Mouse (Mus musculus) mesoderm, embryonic 11.5 days (tissue): ENCODE results near the gene Src.

Source experiments
- DNase-seq: peaks from one replicate; pipeline ENCODE4 v3.0.0-alpha.2; 2012; ENCODE audit warnings: low read depth, low spot score

The Src gene

DNA sequence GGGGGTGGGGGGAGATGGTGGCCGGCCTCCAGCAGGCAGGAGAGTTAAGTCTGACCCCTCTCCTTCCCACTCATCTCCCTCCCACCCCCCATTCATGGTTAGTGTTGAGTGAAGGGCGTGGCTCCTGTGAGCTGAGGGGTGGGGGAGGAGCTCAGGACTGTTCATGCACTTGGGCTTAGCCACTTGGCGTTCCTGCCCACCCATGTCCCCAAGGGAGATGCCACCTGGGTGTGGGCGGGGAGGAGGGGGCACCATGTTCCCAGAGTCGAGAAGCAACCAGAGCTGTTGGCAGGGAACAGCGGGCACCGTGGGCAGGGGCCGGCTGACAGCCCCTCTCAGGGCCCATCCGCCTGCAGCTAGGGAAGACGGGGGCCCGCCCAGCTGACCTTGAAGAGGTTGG is 18.3 kb downstream of the Src start:
- no peak for DNase-seq

DNA sequence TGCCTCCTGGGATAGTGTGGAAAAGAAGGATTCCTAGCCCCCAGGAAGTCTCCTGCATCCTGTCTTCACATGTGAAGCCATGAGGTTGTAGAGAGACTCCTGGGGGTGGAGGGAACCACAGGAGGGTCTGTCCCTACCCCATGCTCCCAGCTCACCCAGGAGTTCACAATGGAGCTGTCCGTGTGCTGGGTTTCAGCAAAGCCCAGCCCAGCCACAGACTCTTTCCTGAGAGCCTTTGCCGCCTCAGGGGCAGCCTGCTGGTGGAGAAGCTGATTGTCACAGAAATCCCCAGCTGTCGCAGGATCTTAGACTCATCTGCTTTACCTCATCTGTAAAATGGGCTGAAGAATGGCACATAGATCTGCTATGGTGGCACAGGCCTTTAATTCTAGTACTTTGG is 18.9 kb downstream of the Src start:
- no peak for DNase-seq

DNA sequence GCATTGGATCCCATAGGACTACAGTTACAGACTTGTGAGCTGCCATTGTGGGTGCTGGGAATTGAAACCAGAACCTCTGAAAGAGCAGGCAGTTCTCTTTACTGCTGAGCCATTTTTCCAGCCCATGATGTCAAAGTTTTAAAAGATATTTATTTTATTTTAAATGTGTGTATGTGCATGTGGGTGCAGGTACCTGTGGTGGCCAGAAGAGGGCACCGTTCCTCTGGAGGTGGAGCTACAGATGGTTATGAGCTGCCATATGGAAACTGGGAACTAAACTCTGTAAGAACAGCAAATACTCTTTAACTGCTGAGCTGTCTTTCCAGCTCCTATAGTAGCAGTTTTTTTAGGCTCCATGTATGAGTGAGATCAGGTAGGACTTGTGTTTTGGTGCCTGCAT is 23.1 kb downstream of the Src start:
- DNase-seq, result no peak

DNA sequence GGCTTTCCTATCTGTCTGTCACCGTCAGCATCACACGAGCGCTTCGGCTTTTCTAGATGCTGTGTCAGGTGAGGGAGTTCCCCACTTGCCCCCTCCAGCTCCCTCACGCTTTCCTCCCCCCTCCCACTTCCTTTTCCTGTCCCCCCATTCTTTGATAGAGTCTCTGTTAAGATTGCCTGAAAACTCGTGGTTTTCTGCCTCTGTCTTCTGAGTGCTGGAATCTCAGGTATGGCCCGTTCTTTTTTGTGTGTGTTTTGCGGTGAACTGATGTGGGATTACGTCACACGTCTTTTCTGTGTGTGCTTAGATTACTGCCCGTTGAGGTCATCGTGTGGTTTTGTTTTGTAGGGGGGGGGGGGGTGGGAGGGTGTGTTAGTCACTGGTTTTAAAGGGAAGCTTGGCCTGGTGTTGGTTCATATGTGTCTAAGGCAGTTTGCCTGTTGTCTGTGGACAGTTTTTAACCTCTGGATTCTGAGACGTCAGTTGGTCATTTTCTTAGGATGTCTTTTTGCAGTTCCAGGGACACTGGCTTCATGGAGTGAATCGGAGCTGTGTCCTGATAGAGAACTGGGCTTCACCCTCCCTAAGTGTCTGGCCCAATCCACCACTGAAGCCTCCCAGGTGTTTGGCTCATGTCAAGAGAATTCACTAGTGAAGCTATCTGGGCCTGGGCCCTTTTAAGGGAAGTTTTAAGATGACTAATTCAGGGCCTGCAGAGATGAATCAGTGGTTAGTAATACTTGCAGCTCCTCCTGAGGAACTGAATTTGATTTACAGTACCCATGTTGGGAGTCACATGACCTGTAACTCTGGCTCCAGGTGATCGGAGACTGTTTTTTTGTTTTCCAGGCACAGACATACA is 29.3 kb downstream of the Src start:
- no peak for DNase-seq

DNA sequence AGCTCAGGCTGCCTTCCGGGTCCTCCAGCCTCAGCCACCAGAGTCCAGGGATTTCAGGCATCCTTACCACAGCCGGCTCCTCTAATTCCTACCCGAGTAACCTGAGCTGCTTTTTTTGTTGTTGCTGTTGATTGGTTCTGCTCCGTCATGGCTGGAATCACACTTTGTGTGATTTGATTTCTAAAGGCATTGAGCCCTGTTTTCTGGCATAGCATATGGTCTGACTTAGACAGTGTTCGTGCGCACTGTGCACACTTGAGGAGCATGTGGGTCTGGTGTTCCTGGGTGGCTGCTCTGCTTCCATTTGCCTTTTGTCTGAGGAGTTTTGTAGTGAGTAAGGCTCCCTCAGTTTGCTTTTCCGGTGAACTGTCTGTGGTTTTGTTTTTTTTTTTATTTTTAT is 30.1 kb downstream of the Src start:
- DNase-seq, result no peak

DNA sequence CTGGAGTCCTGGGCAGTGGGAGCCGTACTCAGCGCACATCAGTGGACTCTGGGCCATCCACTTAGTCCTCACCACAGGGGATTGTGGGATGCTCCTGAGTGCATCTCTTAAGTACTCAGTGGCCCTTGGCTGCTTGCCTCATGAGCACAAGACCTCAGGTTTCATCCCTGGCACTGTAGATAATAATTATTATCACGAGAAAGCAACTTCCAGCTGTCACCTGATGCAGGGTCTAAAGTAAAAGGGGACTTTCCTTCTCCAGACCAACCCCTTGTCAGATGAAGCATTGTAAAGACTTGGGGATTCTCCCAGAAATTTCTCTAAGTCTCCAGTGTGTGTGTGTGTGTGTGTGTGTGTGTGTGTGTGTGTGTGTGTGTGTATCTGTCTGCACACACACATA is 32.7 kb downstream of the Src start:
- DNase-seq, result no peak

DNA sequence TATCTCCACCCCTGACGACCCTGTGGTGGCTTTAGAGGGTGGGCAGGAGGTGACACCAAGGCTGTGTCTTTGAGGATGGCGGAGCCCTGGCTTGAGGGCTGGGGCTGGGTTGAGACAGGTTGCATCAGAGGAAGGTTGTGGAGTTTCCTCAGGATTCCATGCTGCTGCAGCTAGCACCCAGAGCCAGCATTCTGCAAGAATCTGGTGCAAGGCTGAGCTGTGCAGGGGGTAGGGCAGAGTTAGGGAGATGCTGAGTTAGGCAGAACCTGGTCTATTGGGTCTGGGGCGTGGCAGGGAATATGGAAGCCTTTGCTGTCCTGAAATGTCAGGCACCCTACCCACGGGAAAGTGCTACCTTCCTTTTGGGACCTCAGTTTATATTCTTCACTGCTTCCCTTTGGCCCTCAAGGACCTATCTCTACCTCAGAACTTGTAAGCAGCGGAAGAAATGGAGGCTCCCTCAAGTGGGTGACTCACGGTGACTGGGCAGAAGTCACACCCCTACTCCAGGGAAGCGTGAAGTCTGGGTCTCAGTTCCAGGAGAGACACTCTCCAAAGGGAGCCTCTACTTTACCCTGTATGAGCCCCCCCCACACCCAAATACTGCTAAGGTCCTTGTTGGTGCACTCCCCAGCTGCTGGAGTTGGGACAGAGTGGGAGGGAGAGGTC is 33.3 kb downstream of the Src start:
- DNase-seq, result no peak

DNA sequence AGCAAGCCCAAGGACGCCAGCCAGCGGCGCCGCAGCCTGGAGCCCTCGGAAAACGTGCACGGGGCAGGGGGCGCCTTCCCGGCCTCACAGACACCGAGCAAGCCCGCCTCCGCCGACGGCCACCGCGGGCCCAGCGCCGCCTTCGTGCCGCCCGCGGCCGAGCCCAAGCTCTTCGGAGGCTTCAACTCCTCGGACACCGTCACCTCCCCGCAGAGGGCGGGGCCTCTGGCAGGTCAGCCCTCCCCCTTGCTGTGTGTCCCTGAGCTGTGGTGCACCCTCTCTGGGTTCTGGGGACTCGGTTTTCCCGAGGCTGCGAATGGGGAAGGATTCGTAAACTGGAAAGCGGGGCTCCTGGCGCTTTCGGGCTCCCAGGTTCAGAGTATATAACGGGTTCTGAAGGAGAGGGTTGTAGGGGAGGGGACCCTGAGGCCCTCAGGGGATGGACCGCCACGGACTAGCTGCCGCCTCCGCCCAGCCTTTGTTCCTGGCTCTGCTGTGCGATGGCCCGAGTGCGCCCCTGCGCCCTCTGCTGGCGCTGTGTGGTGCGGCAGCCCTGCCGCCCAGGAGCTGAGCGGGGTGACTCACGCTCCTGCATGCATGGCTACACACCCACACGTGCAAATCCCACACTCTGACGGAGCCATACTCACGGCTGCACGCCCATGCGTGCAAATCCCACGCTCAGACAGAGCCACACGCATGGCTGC is 39.0 kb downstream of the Src start:
- peak; percentile 96 for DNase-seq

DNA sequence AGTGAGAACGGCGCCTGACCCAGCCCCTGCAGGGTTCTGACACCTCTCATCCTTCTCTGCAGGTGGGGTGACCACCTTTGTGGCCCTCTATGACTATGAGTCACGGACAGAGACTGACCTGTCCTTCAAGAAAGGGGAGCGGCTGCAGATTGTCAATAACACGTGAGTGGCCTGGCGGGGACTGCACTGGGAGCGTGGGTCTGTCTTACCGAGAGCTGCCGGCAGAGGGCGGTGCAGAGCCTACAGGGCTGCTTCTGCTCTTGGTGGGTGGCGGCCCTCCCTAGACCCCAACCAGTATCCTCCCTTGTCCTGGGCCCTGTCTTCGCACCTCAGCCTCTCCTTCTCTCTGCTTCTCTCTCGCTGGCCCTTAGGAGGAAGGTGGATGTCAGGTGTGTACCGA is 40.2 kb downstream of the Src start:
- DNase-seq, result peak; percentile 85

DNA sequence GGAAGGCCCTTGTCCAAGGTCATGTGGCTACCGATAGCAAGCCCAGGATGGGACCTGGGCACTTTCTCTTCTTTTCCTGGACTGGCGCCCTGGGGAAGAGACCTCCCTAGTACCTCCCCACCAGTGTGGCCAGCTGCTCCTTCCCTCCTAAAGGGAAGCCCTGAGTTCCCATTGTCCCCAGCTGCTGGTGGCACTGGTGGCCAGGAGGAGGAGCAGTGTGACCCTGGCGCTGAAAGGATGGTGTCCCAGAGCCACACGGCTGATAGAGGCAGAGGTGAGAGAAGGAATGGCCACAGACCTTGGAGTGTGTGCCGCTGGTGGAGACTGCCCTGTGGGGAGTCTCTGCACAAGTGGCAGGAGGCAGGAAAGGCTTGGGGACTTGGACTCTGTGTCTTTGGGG is 41.5 kb downstream of the Src start:
- no peak for DNase-seq

DNA sequence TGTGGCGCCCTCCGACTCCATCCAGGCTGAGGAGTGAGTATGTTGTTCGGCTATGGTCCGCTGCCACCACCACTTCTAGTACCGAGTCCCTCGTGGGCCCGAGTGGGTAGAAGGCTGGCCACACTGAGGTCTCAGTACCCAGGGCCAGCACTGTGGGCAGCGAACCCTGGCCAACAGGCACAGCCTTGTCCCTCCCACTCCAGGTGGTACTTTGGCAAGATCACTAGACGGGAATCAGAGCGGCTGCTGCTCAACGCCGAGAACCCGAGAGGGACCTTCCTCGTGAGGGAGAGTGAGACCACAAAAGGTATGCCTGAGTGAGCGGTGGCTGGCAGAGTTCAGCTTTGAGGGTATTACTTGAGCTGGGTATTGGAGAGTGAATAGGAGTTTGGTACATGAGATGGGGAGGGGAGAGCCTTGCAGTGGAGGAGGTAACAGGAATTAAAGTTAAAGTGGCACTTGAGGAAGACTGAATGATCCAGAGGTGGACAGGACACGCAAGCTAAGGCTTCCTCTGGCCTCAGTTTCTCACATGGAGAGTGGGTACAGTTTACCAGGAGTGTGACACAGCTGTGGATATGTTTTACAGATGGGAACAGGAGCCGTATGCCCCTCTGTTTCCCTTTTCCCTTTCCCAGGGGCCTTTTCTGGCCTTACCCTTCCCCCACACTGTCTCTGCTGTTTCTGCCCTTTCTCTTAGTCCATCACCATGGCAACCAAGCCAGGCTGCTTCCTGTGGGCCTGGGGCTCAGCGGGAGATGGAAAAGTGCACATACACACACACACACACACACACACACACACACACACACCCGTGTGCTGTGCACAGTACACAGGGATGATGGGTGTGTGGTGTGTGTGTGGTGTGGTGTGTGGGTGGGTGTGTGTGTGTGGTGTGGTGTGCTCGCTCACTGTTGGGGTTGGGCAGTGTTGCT is 44.8 kb downstream of the Src start:
- peak; percentile 93 for DNase-seq

DNA sequence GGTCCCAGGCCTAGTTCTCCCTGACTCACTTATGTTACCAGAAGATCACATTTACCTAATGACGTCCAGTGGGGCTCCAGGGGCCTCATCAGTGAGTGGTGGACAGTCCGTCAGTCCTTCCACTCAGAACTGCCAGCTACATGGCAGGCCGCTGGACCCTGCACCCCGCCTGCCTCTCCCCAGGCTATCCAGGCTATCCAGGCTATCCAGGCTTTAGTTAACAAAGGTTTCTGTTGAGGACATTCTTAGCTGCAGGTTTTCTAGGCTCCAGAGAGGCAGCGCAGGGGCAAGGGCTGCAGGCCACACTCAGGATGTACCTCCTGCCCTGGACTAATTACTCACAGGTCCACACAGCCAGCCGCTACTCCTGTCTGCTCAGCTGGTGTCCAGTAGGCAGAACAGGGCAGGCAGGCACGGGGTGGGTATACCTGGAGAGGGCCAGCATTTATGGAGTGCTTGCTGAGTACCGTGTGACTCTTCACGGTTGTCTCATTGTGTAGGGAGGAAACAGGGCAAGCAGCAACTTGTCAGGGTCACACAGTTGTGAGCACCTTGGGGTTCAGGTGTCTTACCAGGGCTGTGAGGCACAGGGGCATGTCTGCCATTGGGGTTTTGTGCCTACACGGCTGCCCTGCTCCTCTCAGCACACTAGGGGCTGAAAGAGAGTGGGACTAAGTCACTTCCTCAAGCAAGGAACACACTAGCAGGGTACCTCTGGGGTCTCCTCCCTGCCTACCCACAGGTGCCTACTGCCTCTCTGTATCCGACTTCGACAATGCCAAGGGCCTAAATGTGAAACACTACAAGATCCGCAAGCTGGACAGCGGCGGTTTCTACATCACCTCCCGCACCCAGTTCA is 45.9 kb downstream of the Src start:
- peak; percentile 35 for DNase-seq

DNA sequence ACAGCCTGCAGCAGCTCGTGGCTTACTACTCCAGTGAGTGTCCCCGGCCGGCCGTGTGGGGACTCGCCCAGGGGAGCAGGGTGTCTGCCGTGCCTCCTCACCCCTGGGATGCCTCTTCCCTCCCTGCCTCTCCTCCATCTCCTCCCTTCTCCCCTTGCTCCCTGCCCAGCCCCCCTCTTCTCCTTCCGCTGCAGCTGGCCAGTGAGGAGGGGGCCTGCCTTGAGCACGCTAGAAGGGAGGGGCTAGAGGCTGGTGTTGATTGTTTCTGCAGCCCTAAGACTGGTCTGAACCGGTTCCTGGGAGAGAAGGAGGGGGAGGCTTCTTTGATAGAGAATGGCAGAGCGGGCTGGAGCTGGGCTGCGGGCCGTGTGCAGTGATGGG is 46.5 kb downstream of the Src start:
- peak; percentile 93 for DNase-seq

DNA sequence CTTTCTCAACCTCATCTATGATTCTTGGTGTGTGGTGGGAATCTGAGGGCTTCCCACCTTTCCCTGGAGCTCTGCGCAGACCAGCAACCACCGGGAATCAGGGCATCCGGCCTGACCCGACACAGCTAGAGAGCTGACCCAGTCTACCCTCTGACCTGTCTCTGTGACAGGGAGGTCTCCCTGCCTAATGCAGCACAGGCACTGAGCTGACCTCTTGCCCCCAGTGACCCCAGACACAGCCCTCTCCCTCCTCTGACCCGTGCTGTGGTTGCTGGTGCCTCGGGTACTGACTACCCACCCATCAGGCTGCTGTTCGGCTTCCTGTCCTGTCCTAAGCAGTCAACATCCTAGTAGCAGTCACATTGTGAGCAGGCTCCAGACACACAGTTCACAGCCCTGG is 48.6 kb downstream of the Src start:
- DNase-seq, result no peak

DNA sequence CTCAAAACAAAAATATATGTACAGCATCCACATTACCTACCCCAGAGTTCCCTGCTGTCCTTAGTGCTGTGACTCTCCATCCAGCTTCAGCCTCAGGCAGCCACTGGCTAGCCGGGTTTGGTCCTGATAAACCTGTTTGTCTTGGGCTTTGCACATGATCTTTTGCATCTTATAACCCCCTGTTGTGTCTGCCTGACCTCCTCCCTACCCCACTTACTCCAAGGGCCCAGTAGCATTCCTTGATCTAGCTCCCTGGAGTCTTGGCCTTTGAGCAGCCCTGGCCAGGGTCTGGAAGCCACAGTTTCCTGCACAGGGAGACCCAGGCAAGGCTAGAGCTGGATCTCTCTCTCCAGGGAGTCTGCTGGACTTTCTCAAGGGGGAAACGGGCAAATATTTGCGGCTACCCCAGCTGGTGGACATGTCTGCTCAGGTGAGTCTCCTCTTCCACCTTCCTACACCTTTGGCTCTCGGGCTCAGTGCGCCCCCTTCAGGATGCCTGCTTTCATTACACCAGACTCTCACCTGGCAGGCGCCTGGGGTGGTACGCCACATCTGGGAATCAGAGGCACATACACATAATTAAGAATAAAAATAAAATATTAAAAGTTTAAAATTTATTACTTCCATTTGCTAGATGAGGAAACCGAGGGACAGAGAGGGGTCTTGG is 50.0 kb downstream of the Src start:
- DNase-seq, result no peak

DNA sequence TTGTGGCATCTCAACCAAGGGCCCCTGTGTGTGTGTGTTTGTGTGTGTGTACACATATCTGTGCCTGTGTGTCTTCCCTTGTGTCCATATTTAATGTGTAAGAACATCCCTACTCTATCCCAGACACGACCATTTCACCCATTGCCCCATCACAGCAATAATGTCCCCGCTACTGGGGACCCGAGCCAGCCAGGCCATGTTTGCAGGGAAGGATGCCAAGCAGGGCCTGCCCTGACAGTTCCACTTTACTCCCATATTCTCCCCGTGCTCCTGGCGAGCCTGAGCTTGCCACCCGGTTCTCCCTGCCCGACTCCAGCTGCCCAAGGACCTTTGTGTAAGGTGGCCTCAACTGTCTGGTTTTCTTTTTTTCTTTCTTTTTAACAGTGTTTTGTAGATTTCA is 53.0 kb downstream of the Src start:
- DNase-seq, result no peak

DNA sequence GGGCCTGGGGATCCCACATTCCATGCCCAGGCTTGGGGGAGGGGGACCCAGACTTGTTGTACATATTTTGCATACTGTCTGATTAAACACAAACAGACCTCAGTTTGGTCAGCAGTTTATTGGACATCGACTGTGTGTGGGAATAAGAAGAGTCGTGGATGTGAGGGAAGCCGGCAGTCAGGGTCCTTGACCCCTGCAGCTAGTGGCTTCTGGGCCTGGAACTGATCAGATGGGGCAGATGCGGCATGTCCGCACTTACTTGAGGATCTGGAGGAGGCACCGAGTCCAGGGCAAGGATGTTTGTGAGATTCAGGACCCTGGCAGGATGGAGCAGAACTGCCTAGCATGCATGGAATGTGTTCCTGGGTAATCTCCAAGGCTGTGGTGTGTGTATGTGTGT is 53.5 kb downstream of the Src start:
- no peak for DNase-seq

DNA sequence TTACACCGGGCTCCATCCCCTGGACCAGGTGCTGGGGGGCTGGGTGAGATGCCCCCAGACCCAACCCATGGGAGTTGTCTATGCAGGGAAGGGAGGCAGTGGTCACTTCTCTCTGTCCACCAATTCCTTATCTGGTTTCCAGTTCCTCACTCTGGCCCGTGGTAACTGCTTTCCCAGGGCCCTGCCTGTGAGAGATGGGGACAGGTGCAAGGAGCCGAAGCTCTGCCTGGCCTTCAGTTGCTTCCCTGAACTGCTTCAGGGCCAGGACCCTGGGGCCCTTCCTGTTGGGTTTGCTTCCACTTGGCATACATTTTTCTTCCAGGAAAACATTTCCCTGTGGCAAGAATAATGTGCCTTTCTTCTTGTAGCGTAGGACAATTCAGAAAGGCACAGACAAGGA is 54.2 kb downstream of the Src start:
- no peak for DNase-seq

DNA sequence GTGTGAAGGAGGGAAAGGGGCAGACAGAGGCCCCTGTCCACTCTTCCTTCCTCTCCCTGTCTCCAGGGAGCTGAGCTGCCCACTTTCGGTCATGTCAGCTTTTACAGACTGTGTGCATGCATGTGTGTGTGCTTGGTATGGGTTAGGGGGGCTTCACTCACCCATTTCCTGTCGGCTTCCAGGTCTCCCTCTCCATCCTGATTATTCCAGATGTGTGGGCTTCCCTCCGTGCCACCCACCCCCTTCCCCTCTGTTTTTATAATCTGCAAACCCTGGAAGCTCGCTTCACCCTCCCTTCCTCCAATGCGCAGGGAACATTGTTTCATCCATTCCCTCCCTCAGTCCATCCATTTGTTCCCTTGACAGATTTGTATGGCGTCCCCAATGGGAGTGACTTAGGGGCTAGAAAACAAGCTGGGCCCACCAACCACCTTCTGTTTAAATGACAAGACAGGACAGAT is 56.1 kb downstream of the Src start:
- peak; percentile 70 for DNase-seq
